Mouse (Mus musculus) heart, embryonic 15.5 days (tissue): ENCODE measurements around the gene Pou2f3. TPM values are rescaled to one million over a fixed set of nuclear protein-coding genes. Genes with fewer than 3 reads are reported as not detected.

Experiments used
- ATAC-seq: fragments of 200-750 bp; cut with Nextera tagmentation; replicated peaks from 2 replicates; pipeline ENCODE4 v1.8.0; 2017; ENCODE audit warnings: low read depth, moderate TSS enrichment; ENCODE audit not compliant: insufficient number of reproducible peaks, insufficient read depth, low FRiP score
- H3K27ac ChIP-seq: fragments of 300-500 bp; sonication (generic); 2 replicates; pipeline ENCODE4 v1.5.1; 2015; ENCODE audit warnings: mild to moderate bottlenecking, inconsistent platforms
- H3K27me3 ChIP-seq: fragments of 300-500 bp; sonication (generic); 2 replicates; pipeline ENCODE4 v1.6.1; 2015; ENCODE audit warnings: inconsistent platforms
- H3K36me3 ChIP-seq: fragments of 300-500 bp; sonication (generic); 2 replicates; pipeline ENCODE4 v1.6.1; 2015; ENCODE audit warnings: mild to moderate bottlenecking, inconsistent platforms
- H3K4me1 ChIP-seq: fragments of 300-500 bp; sonication (generic); replicated peaks from 2 replicates; pipeline ENCODE4 v1.6.1; 2015; ENCODE audit warnings: inconsistent platforms
- H3K4me2 ChIP-seq: fragments of 300-500 bp; sonication (generic); 2 replicates; pipeline ENCODE4 v1.6.1; 2015; ENCODE audit warnings: inconsistent platforms, mild to moderate bottlenecking, moderate library complexity
- H3K4me3 ChIP-seq: fragments of 300-500 bp; sonication (generic); 2 replicates; pipeline ENCODE4 v1.5.1; 2015; ENCODE audit warnings: mild to moderate bottlenecking, inconsistent platforms
- H3K9ac ChIP-seq: fragments of 300-500 bp; sonication (generic); 2 replicates; pipeline ENCODE4 v1.6.1; 2015; ENCODE audit warnings: mild to moderate bottlenecking, inconsistent platforms
- H3K9me3 ChIP-seq: fragments of 300-500 bp; sonication (generic); replicated peaks from 2 replicates; pipeline ENCODE4 v1.6.1; 2016; ENCODE audit warnings: inconsistent platforms
- WGBS: fragments of 180-500 bp; shearing (Covaris S2); methylation state at CpG from one replicate; pipeline ENCODE4 v1.1.7; 2015; ENCODE audit warnings: mixed read lengths; 5-methylcytosine and 5-hydroxymethylcytosine counted together
- polyA plus RNA-seq: library from polyadenylated mRNA; unstranded; fragments of >200 nt; fragmentation: Nextera tagmentation; extraction: Ambion mirVana; gene quantifications from 2 replicates; pipeline ENCODE4 v1.2.1, GENCODE M21; 2015

The Pou2f3 gene
- polyA plus RNA-seq: 0.11 and 0.18 TPM in 2 replicates

- H3K9me3 ChIP-seq: no peaks in the 10 kb centered on the region
- peaks cover 25% of the 10 kb centered on the region for H3K4me1 ChIP-seq
- H3K36me3 ChIP-seq: no peaks in the 10 kb centered on the region
- peak within 1 kb of the TSS; percentile 60 for H3K27ac ChIP-seq
- 10% methylated on average over 13 of the region's 13 CpGs for WGBS
- H3K27me3 ChIP-seq: peaks cover 30% of the 10 kb centered on the region
- ATAC-seq: peak; percentile 56; the same call in 1 of the 2 replicates
- peak within 1 kb of the TSS; percentile 37 for H3K4me2 ChIP-seq
- H3K9ac ChIP-seq: no peak within 1 kb of the TSS
- H3K4me3 ChIP-seq: peak within 1 kb of the TSS; percentile 2; the same call in 1 of the 2 replicates
Measured at GRCm38 (mm10) chr9:43210190-43210682, at the start of gene Pou2f3. Gene Pou2f3, minus strand, starts transcription at chr9:43210369.

- ATAC-seq: peak; percentile 51; the same call in 1 of the 2 replicates
- no peak overlapping the region for H3K4me3 ChIP-seq
- 40% methylated on average over 5 of the region's 5 CpGs for WGBS
Measured at GRCm38 (mm10) chr9:43253271-43253681, 43.1 kb upstream of the Pou2f3 start.

GRCm38 (mm10) chr9:43252790-43253189 is 42.6 kb upstream of the Pou2f3 start:
- 51% methylated on average over 3 of the region's 3 CpGs for WGBS
- H3K4me2 ChIP-seq: no peak overlapping the region

More at GRCm38 (mm10) chr9:43253271-43253681, 43.1 kb upstream of the Pou2f3 start:
- Histone ChIP-seq H3K4me1 (peaks cover 6% of the 10 kb centered on the region), H3K36me3 (no peaks in the 10 kb centered on the region), H3K9ac (no peak overlapping the region), H3K27me3 (no peaks in the 10 kb centered on the region), H3K4me2 (no peak overlapping the region), H3K9me3 (no peaks in the 10 kb centered on the region), H3K27ac (peak overlapping the region; percentile 15)

GRCm38 (mm10) chr9:43251786-43252185 is 41.6 kb upstream of the Pou2f3 start:
- Histone ChIP-seq H3K4me1 (peaks cover 11% of the 10 kb centered on the region), H3K36me3 (no peaks in the 10 kb centered on the region), H3K27me3 (no peaks in the 10 kb centered on the region), H3K4me2 (no peak overlapping the region), H3K27ac (no peak overlapping the region), H3K4me3 (no peak overlapping the region), H3K9ac (no peak overlapping the region), H3K9me3 (no peaks in the 10 kb centered on the region)
- ATAC-seq: no peak
- WGBS: 83% methylated on average over 2 of the region's 2 CpGs

More at GRCm38 (mm10) chr9:43252790-43253189, 42.6 kb upstream of the Pou2f3 start:
- peak overlapping the region; percentile 15 for H3K27ac ChIP-seq
- H3K9me3 ChIP-seq: no peaks in the 10 kb centered on the region
- 0 out of 2 replicates have a peak, but pooled peaks have one; percentile 25 for ATAC-seq
- H3K9ac ChIP-seq: no peak overlapping the region
- peaks cover 6% of the 10 kb centered on the region for H3K4me1 ChIP-seq
- no peaks in the 10 kb centered on the region for H3K36me3 ChIP-seq
- no peaks in the 10 kb centered on the region for H3K27me3 ChIP-seq
- no peak overlapping the region for H3K4me3 ChIP-seq

- Histone ChIP-seq H3K27me3 (peaks cover 4% of the 10 kb centered on the region; the same call in 1 of the 2 replicates), H3K4me3 (peak overlapping the region; percentile 21), H3K4me2 (peak overlapping the region; percentile 49), H3K27ac (no peak overlapping the region), H3K9ac (no peak overlapping the region), H3K9me3 (no peaks in the 10 kb centered on the region), H3K36me3 (no peaks in the 10 kb centered on the region), H3K4me1 (peaks cover 13% of the 10 kb centered on the region)
- WGBS: 4% methylated on average over 10 of the region's 10 CpGs
- ATAC-seq: peak; percentile 44; the same call in 1 of the 2 replicates
Measured at GRCm38 (mm10) chr9:43246738-43247180, 36.6 kb upstream of the Pou2f3 start.

GRCm38 (mm10) chr9:43245801-43246570 is 35.8 kb upstream of the Pou2f3 start:
- H3K4me2 ChIP-seq: no peak overlapping the region
- H3K27me3 ChIP-seq: peaks cover 4% of the 10 kb centered on the region; the same call in 1 of the 2 replicates
- H3K9ac ChIP-seq: no peak overlapping the region
- no peak overlapping the region for H3K4me3 ChIP-seq
- H3K9me3 ChIP-seq: no peaks in the 10 kb centered on the region
- H3K27ac ChIP-seq: no peak overlapping the region
- WGBS: 75% methylated on average over 7 of the region's 7 CpGs
- peaks cover 13% of the 10 kb centered on the region for H3K4me1 ChIP-seq
- H3K36me3 ChIP-seq: no peaks in the 10 kb centered on the region
- no peak for ATAC-seq

- no peak overlapping the region for H3K4me2 ChIP-seq
- no peak for ATAC-seq
- H3K4me3 ChIP-seq: no peak overlapping the region
- no peak overlapping the region for H3K9ac ChIP-seq
- H3K4me1 ChIP-seq: peaks cover 39% of the 10 kb centered on the region
- 69% methylated on average over 5 of the region's 5 CpGs for WGBS
- peaks cover 4% of the 10 kb centered on the region; the same call in 1 of the 2 replicates for H3K27me3 ChIP-seq
- H3K36me3 ChIP-seq: no peaks in the 10 kb centered on the region
- H3K27ac ChIP-seq: no peak overlapping the region
- no peaks in the 10 kb centered on the region for H3K9me3 ChIP-seq
Measured at GRCm38 (mm10) chr9:43242432-43242831, 32.3 kb upstream of the Pou2f3 start.

GRCm38 (mm10) chr9:43241970-43242369 is 31.8 kb upstream of the Pou2f3 start:
- WGBS: 84% methylated on average over 8 of the region's 8 CpGs
- peaks cover 4% of the 10 kb centered on the region; the same call in 1 of the 2 replicates for H3K27me3 ChIP-seq

GRCm38 (mm10) chr9:43241291-43241690 is 31.1 kb upstream of the Pou2f3 start:
- WGBS: 49% methylated on average over 4 of the region's 4 CpGs
- Histone ChIP-seq H3K9me3 (no peaks in the 10 kb centered on the region), H3K27me3 (peaks cover 4% of the 10 kb centered on the region; the same call in 1 of the 2 replicates), H3K9ac (no peak overlapping the region), H3K4me2 (no peak overlapping the region), H3K4me3 (no peak overlapping the region), H3K36me3 (no peaks in the 10 kb centered on the region), H3K27ac (no peak overlapping the region), H3K4me1 (peaks cover 40% of the 10 kb centered on the region)
- ATAC-seq: no peak

More at GRCm38 (mm10) chr9:43241970-43242369, 31.8 kb upstream of the Pou2f3 start:
- H3K9me3 ChIP-seq: no peaks in the 10 kb centered on the region
- H3K9ac ChIP-seq: no peak overlapping the region
- H3K36me3 ChIP-seq: no peaks in the 10 kb centered on the region
- H3K4me2 ChIP-seq: no peak overlapping the region
- H3K4me3 ChIP-seq: no peak overlapping the region
- ATAC-seq: no peak
- H3K4me1 ChIP-seq: peaks cover 42% of the 10 kb centered on the region
- H3K27ac ChIP-seq: no peak overlapping the region

- H3K9me3 ChIP-seq: no peaks in the 10 kb centered on the region
- H3K4me2 ChIP-seq: peak overlapping the region; percentile 84
- 36% methylated on average over 2 of the region's 2 CpGs for whole genome bisulfite sequencing
- no peak for ATAC-seq
- H3K4me3 ChIP-seq: peak overlapping the region; percentile 83
- H3K9ac ChIP-seq: no peak overlapping the region
- H3K4me1 ChIP-seq: peaks cover 38% of the 10 kb centered on the region
- peaks cover 4% of the 10 kb centered on the region; the same call in 1 of the 2 replicates for H3K27me3 ChIP-seq
- no peaks in the 10 kb centered on the region for H3K36me3 ChIP-seq
- peak overlapping the region; percentile 76 for H3K27ac ChIP-seq
Measured at GRCm38 (mm10) chr9:43240594-43240900, 30.4 kb upstream of the Pou2f3 start.

- H3K27me3 ChIP-seq: peaks cover 4% of the 10 kb centered on the region; the same call in 1 of the 2 replicates
- no peaks in the 10 kb centered on the region for H3K9me3 ChIP-seq
- peak within 1 kb of the TSS; percentile 83 for H3K4me3 ChIP-seq
- ATAC-seq: peak; percentile 90
- peak within 1 kb of the TSS; percentile 74 for H3K9ac ChIP-seq
- peak within 1 kb of the TSS; percentile 76 for H3K27ac ChIP-seq
- WGBS: under 1% methylated on average over 44 of the region's 44 CpGs
- H3K36me3 ChIP-seq: no peaks in the 10 kb centered on the region
- H3K4me2 ChIP-seq: peak within 1 kb of the TSS; percentile 84
- H3K4me1 ChIP-seq: peaks cover 44% of the 10 kb centered on the region
Measured at GRCm38 (mm10) chr9:43239712-43240593, 29.8 kb upstream of the Pou2f3 start, which contains the start of gene Oaf. Gene Oaf, minus strand, starts transcription at chr9:43239911.
